Mouse (Mus musculus): ENCODE measurements around the gene Rasa2.

- no peak for TF ChIP-seq MAX (IDR thresholded peaks at IDR 0.05; ENCODE audit: low read depth)
- no peak for TF ChIP-seq POLR2A (IDR thresholded peaks at IDR 0.05; ENCODE audit: insufficient read length, low read depth)
- TF ChIP-seq USF1 (IDR thresholded peaks at IDR 0.05; ENCODE audit: low read depth), result no peak
- no peak for TF ChIP-seq SRF (IDR thresholded peaks at IDR 0.05; ENCODE audit: control insufficient read depth, insufficient read length, low read depth)
- no peak for TF ChIP-seq TCF12 (IDR thresholded peaks at IDR 0.05; ENCODE audit: insufficient read depth, poor library complexity, severe bottlenecking)
- TF ChIP-seq POLR2AphosphoS2 (IDR thresholded peaks at IDR 0.05; ENCODE audit: insufficient read length, low read depth), result no peak
Measured at GRCm38 (mm10) chr9:96671249-96671648, 39.8 kb upstream of the Rasa2 start.
